Mouse (Mus musculus) heart, embryonic 14.5 days (tissue): ENCODE measurements at regions not wholly inside any gene's neighbourhood (a gene's known extent, or its start where the extent isn't known, plus 50 kb on each side); places are given as distances from the start of the nearest gene placed in this dataset.

Experiments
- ATAC-seq: fragments of 200-750 bp; cut with Nextera tagmentation; 2 replicates; pipeline ENCODE4 v1.8.0; 2017; ENCODE audit warnings: low read depth, moderate TSS enrichment; ENCODE audit not compliant: insufficient number of reproducible peaks, insufficient read depth, low FRiP score
- H3K27ac ChIP-seq, 2 experiments: fragments of 200-500 bp in 1 of 2; fragments of 300-500 bp in 1 of 2; sonication (generic) in 1 of 2; replicated peaks in 1 of 2; 2 replicates each; pipeline ENCODE4 v1.5.1; 2012 to 2014; ENCODE audit warnings: low read depth in 2 of 2, low read length in 2 of 2, control low read depth in 1 of 2, mild to moderate bottlenecking in 1 of 2, mixed read lengths in 1 of 2; ENCODE audit not compliant: control insufficient read depth in 1 of 2, insufficient read depth in 1 of 2
- H3K27me3 ChIP-seq: fragments of 300-500 bp; sonication (generic); 2 replicates; pipeline ENCODE4 v1.6.1; 2014; ENCODE audit warnings: mild to moderate bottlenecking, low read length, control low read depth; ENCODE audit not compliant: control insufficient read depth, insufficient read depth
- H3K36me3 ChIP-seq: fragments of 300-500 bp; sonication (generic); 2 replicates; pipeline ENCODE4 v1.6.1; 2014; ENCODE audit warnings: mild to moderate bottlenecking, control low read depth, low read length, mixed read lengths; ENCODE audit not compliant: control insufficient read depth, insufficient read depth
- H3K4me1 ChIP-seq, 2 experiments: fragments of 200-500 bp in 1 of 2; fragments of 300-500 bp in 1 of 2; sonication (generic) in 1 of 2; 2 replicates each; pipeline ENCODE4 v1.6.1; 2012 to 2014; ENCODE audit warnings: low read length in 2 of 2, control low read depth in 1 of 2, mixed read lengths in 1 of 2; ENCODE audit not compliant: control insufficient read depth in 2 of 2, insufficient read depth in 2 of 2
- H3K4me2 ChIP-seq: fragments of 300-500 bp; sonication (generic); 2 replicates; pipeline ENCODE4 v1.6.1; 2014; ENCODE audit warnings: mild to moderate bottlenecking, low read length
- H3K4me3 ChIP-seq, 2 experiments: fragments of 200-500 bp in 1 of 2; fragments of 300-500 bp in 1 of 2; sonication (generic) in 1 of 2; 2 replicates each; pipeline ENCODE4 v1.5.1; 2012 to 2014; ENCODE audit warnings: low read length in 2 of 2, mild to moderate bottlenecking in 2 of 2, control low read depth in 1 of 2, low read depth in 1 of 2, moderate library complexity in 1 of 2; ENCODE audit not compliant: control insufficient read depth in 1 of 2, insufficient read depth in 1 of 2
- H3K9ac ChIP-seq: fragments of 300-500 bp; sonication (generic); 2 replicates; pipeline ENCODE4 v1.6.1; 2014; ENCODE audit warnings: mild to moderate bottlenecking, low read length
- H3K9me3 ChIP-seq: fragments of 300-500 bp; sonication (generic); 2 replicates; pipeline ENCODE4 v1.6.1; 2016; ENCODE audit warnings: low read length, control low read depth; ENCODE audit not compliant: control insufficient read depth
- WGBS: fragments of 180-500 bp; shearing (Covaris S2); extraction: QIAGEN DNeasy Blood & Tissue Kit; methylation state at CpG from one replicate; pipeline ENCODE4 v1.1.7; 2014; 5-methylcytosine and 5-hydroxymethylcytosine counted together

- no peaks in the 10 kb centered on the region for H3K27me3 ChIP-seq
- H3K4me1 ChIP-seq, result no peaks in the 10 kb centered on the region
- no peak overlapping the region for H3K27ac ChIP-seq
- ATAC-seq, result no peak
- no peak overlapping the region for H3K4me3 ChIP-seq
- H3K4me2 ChIP-seq, result no peak overlapping the region
- H3K9ac ChIP-seq, result no peak overlapping the region
- 77% methylated on average over 1 of the region's 1 CpGs for WGBS
- H3K36me3 ChIP-seq, result no peaks in the 10 kb centered on the region
- H3K9me3 ChIP-seq, result no peaks in the 10 kb centered on the region
Observed at GRCm38 (mm10) chr12:35429473-35429872, 105.4 kb downstream of the Ahr start.

- 79% methylated on average over 2 of the region's 2 CpGs for WGBS
Observed at GRCm38 (mm10) chr12:35419206-35419605, 115.6 kb downstream of the Ahr start.

GRCm38 (mm10) chr12:35417943-35418342, 116.9 kb downstream of the Ahr start:
- ATAC-seq, result no peak
- H3K4me2 ChIP-seq, result no peak overlapping the region
- WGBS, result 48% methylated on average over 4 of the region's 4 CpGs

More at GRCm38 (mm10) chr12:35419206-35419605, 115.6 kb downstream of the Ahr start:
- ATAC-seq, result no peak
- Histone ChIP-seq H3K36me3 (no peaks in the 10 kb centered on the region), H3K9ac (no peak overlapping the region), H3K4me2 (no peak overlapping the region), H3K4me1 (no peaks in the 10 kb centered on the region), H3K27me3 (no peaks in the 10 kb centered on the region), H3K4me3 (no peak overlapping the region), H3K9me3 (no peaks in the 10 kb centered on the region), H3K27ac (no peak overlapping the region)

GRCm38 (mm10) chr12:35416583-35416982, 118.3 kb downstream of the Ahr start:
- H3K9ac ChIP-seq, result no peak overlapping the region
- ATAC-seq, result no peak
- H3K4me2 ChIP-seq, result no peak overlapping the region
- no peak overlapping the region for H3K4me3 ChIP-seq
- no peaks in the 10 kb centered on the region for H3K9me3 ChIP-seq
- H3K36me3 ChIP-seq, result no peaks in the 10 kb centered on the region
- no peaks in the 10 kb centered on the region for H3K4me1 ChIP-seq
- H3K27me3 ChIP-seq, result no peaks in the 10 kb centered on the region
- WGBS, result 79% methylated on average over 5 of the region's 5 CpGs
- H3K27ac ChIP-seq, result no peak overlapping the region

More at GRCm38 (mm10) chr12:35417943-35418342, 116.9 kb downstream of the Ahr start:
- Histone ChIP-seq H3K27me3 (no peaks in the 10 kb centered on the region), H3K9ac (no peak overlapping the region), H3K27ac (no peak overlapping the region), H3K4me1 (no peaks in the 10 kb centered on the region), H3K4me3 (no peak overlapping the region), H3K9me3 (no peaks in the 10 kb centered on the region), H3K36me3 (no peaks in the 10 kb centered on the region)

- Histone ChIP-seq H3K9ac (no peak overlapping the region), H3K27me3 (no peaks in the 10 kb centered on the region), H3K4me3 (no peak overlapping the region), H3K4me2 (no peak overlapping the region), H3K27ac (no peak overlapping the region), H3K9me3 (no peaks in the 10 kb centered on the region), H3K4me1 (no peaks in the 10 kb centered on the region), H3K36me3 (no peaks in the 10 kb centered on the region)
- ATAC-seq, result no peak
- WGBS, result 58% methylated on average over 3 of the region's 3 CpGs
Observed at GRCm38 (mm10) chr12:35412715-35413114, 122.1 kb downstream of the Ahr start.

GRCm38 (mm10) chr12:35408461-35408860, 126.4 kb downstream of the Ahr start:
- Histone ChIP-seq H3K27ac (peak overlapping the region; percentile 47 to 64; a peak in 3 of 4 replicates), H3K36me3 (no peaks in the 10 kb centered on the region), H3K4me1 (no peaks in the 10 kb centered on the region), H3K4me3 (no peak overlapping the region), H3K9ac (no peak overlapping the region), H3K27me3 (no peaks in the 10 kb centered on the region), H3K9me3 (no peaks in the 10 kb centered on the region), H3K4me2 (peak overlapping the region; percentile 3; the same call in 1 of the 2 replicates)
- WGBS, result 56% methylated on average over 3 of the region's 3 CpGs
- ATAC-seq, result no peak

- Histone ChIP-seq H3K27me3 (no peaks in the 10 kb centered on the region), H3K36me3 (no peaks in the 10 kb centered on the region), H3K4me1 (no peaks in the 10 kb centered on the region), H3K4me2 (no peak overlapping the region), H3K9ac (no peak overlapping the region), H3K4me3 (no peak overlapping the region), H3K9me3 (no peaks in the 10 kb centered on the region), H3K27ac (no peak overlapping the region)
- WGBS, result 67% methylated on average over 3 of the region's 3 CpGs
- ATAC-seq, result no peak
Observed at GRCm38 (mm10) chr12:35408044-35408443, 126.8 kb downstream of the Ahr start.

- Histone ChIP-seq H3K4me2 (no peak overlapping the region), H3K9me3 (no peaks in the 10 kb centered on the region), H3K4me3 (no peak overlapping the region), H3K27ac (no peak overlapping the region), H3K36me3 (no peaks in the 10 kb centered on the region), H3K4me1 (no peaks in the 10 kb centered on the region), H3K27me3 (no peaks in the 10 kb centered on the region), H3K9ac (no peak overlapping the region)
- ATAC-seq, result no peak
- WGBS, result 55% methylated on average over 2 of the region's 2 CpGs
Observed at GRCm38 (mm10) chr12:35401853-35402252, 133.0 kb downstream of the Ahr start.
